9 mouse cellular contexts compared by ENCODE assay signal in the genomic region with DNA sequence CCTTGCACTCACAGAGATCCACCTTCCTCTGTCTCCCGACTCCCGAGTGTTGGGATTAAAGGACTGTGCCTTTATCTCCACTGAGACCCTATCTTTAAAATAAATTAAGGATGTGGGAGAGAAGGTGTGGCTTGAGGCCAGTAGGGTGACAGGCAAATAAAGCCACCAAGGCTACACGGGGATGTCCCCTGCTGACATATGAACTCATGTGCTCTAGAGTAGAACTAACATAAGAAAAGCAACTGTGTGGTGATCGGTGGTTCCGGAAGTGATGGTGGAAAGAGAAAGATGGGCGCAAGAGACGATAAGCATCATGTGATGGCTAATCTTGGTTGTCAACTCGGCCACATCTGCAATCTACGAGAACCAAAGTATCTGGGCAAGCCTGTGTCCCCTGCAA. TPM values are rescaled to one million over a fixed set of nuclear protein-coding genes. Genes with fewer than 3 reads are reported as not detected.
DNase-seq lines count a peak whose midpoint lies in the region; ATAC-seq and TF ChIP-seq lines count a peak whose summit lies in the region.
"Had no signal": no experiment of that assay in that cellular context is flagged by ENCODE, and none has a peak within 500 bp of the region (broad histone marks: within the 10 kb centered on the region; RNA-seq: fewer than 3 reads in every experiment).

No protein-coding gene starts in this region.

- DNase-seq in heart, postnatal 0 days (ENCODE audit: low spot score): no peak
- DNase-seq in heart, adult 18-20 months: no peak
- no peak for DNase-seq in hindbrain, postnatal 0 days (ENCODE audit: low spot score)
- DNase-seq in midbrain, postnatal 0 days (ENCODE audit: low spot score): no peak
- no peak for DNase-seq in cerebellum, adult 9-11 months
- DNase-seq in frontal cortex, adult 2 months (ENCODE audit: extremely low spot score in 1 of 2, low spot score in 1 of 2): no peak
- no peak for DNase-seq in thymus, postnatal 4 days

- H3K36me3 ChIP-seq in heart, postnatal 0 days (replicated peaks; ENCODE audit: control insufficient read depth, insufficient read depth, low read length): peaks cover 50% of the 10 kb centered on the region
- peaks cover 6% of the 10 kb centered on the region; the same call in 1 of the 2 replicates for H3K36me3 ChIP-seq in hindbrain, postnatal 0 days (ENCODE audit: insufficient read depth, low read length)
- peaks cover 5% of the 10 kb centered on the region; the same call in 1 of the 2 replicates for H3K36me3 ChIP-seq in midbrain, postnatal 0 days (ENCODE audit: insufficient read depth, low read length)

- TF ChIP-seq POLR2A in cortical plate, adult 2 months (IDR thresholded peaks at IDR 0.05; ENCODE audit: extremely low read depth, insufficient read depth, low read length): no peak

- H3K9ac ChIP-seq in heart, postnatal 0 days (replicated peaks; ENCODE audit: low read depth, low read length): no peak overlapping the region
- peak overlapping the region; percentile 54 for H3K9ac ChIP-seq in hindbrain, postnatal 0 days (replicated peaks; ENCODE audit: low read length)
- peak overlapping the region; percentile 59; the same call in 1 of the 2 replicates for H3K9ac ChIP-seq in midbrain, postnatal 0 days (replicated peaks; ENCODE audit: low read length, poor library complexity, severe bottlenecking)

- 61% methylated on average over 9 of the region's 9 CpGs for WGBS in heart, postnatal 0 days
- WGBS in hindbrain, postnatal 0 days: 69% methylated on average over 9 of the region's 9 CpGs
- WGBS in midbrain, postnatal 0 days: 70% methylated on average over 9 of the region's 9 CpGs

- H3K4me2 ChIP-seq in heart, postnatal 0 days (ENCODE audit: low read depth, low read length): peak overlapping the region; percentile 78; the same call in 1 of the 2 replicates
- peak overlapping the region; percentile 65 for H3K4me2 ChIP-seq in hindbrain, postnatal 0 days (ENCODE audit: low read depth, low read length)
- H3K4me2 ChIP-seq in midbrain, postnatal 0 days (ENCODE audit: low read depth, low read length, poor library complexity, severe bottlenecking): peak overlapping the region; percentile 65

- no peak for ATAC-seq in heart, postnatal 0 days (ENCODE audit: insufficient read depth, low read depth)
- ATAC-seq in hindbrain, postnatal 0 days: no peak
- ATAC-seq in midbrain, postnatal 0 days (ENCODE audit: low FRiP score): no peak

- no peak overlapping the region for H3K27ac ChIP-seq in heart, postnatal 0 days (ENCODE audit: low read depth)
- no peak overlapping the region for H3K27ac ChIP-seq in cortical plate, adult 2 months (ENCODE audit: insufficient read depth, low read length)
- peak overlapping the region; percentile 74; the same call in 1 of the 2 replicates for H3K27ac ChIP-seq in hindbrain, postnatal 0 days
- peak overlapping the region; percentile 47; the same call in 1 of the 2 replicates for H3K27ac ChIP-seq in midbrain, postnatal 0 days (ENCODE audit: low read depth, low read length)

- TF ChIP-seq EP300 in heart, postnatal 0 days (IDR thresholded peaks at IDR 0.05; ENCODE audit: low read depth): no peak

- TF ChIP-seq CTCF in heart, postnatal 0 days (IDR thresholded peaks at IDR 0.05; ENCODE audit: low read depth): no peak
- TF ChIP-seq CTCF in cortical plate, adult 2 months (IDR thresholded peaks at IDR 0.05; ENCODE audit: extremely low read depth, insufficient read depth, low read length): no peak
- no peak for TF ChIP-seq CTCF in hindbrain, postnatal 0 days (IDR thresholded peaks at IDR 0.05; ENCODE audit: low read depth)
- TF ChIP-seq CTCF in midbrain, postnatal 0 days (IDR thresholded peaks at IDR 0.05): no peak

- H3K9me3 ChIP-seq in heart, postnatal 0 days (replicated peaks; ENCODE audit: control insufficient read depth, low read length): no peaks in the 10 kb centered on the region
- H3K9me3 ChIP-seq in hindbrain, postnatal 0 days (ENCODE audit: low read length): no peaks in the 10 kb centered on the region
- H3K9me3 ChIP-seq in midbrain, postnatal 0 days (ENCODE audit: low read length): no peaks in the 10 kb centered on the region
- H3K9me3 ChIP-seq: G1E had no signal

- H3K27me3 ChIP-seq in heart, postnatal 0 days (ENCODE audit: control insufficient read depth, insufficient read depth, low read length): no peaks in the 10 kb centered on the region
- no peaks in the 10 kb centered on the region for H3K27me3 ChIP-seq in hindbrain, postnatal 0 days (ENCODE audit: insufficient read depth, low read length)
- H3K27me3 ChIP-seq in midbrain, postnatal 0 days (ENCODE audit: insufficient read depth, low read length): no peaks in the 10 kb centered on the region

- H3K4me3 ChIP-seq in heart, postnatal 0 days (ENCODE audit: low read depth, low read length): no peak overlapping the region
- H3K4me3 ChIP-seq in cortical plate, adult 2 months (ENCODE audit: insufficient read depth, low read length): peak overlapping the region; percentile 30; the same call in 1 of the 2 replicates
- peak overlapping the region; percentile 40; the same call in 1 of the 2 replicates for H3K4me3 ChIP-seq in hindbrain, postnatal 0 days (ENCODE audit: low read length)
- H3K4me3 ChIP-seq in midbrain, postnatal 0 days (ENCODE audit: low read depth, low read length): peak overlapping the region; percentile 42; the same call in 1 of the 2 replicates

- H3K4me1 ChIP-seq in heart, postnatal 0 days (ENCODE audit: control insufficient read depth, insufficient read depth): no peaks in the 10 kb centered on the region
- peaks cover 4% of the 10 kb centered on the region; the same call in 1 of the 2 replicates for H3K4me1 ChIP-seq in cortical plate, adult 2 months (ENCODE audit: control insufficient read depth, insufficient read depth, low read length)
- H3K4me1 ChIP-seq in hindbrain, postnatal 0 days (ENCODE audit: insufficient read depth, low read length): peaks cover 3% of the 10 kb centered on the region; the same call in 1 of the 2 replicates
- H3K4me1 ChIP-seq in midbrain, postnatal 0 days (ENCODE audit: insufficient read depth, low read length): no peaks in the 10 kb centered on the region

RNA-seq across cellular contexts. Expression of a gene that starts 21.4 kb away (rescaled TPM):
- 22.8 and 30.1 TPM in 2 replicates for total RNA-seq in heart, postnatal 0 days (2014; rRNA removed; ENCODE audit: low replicate concordance)
- polyA plus RNA-seq in heart, postnatal 0 days (2015; fragmentation: Nextera tagmentation; extraction: Ambion mirVana): 29.9 and 33.8 TPM in 2 replicates
- total RNA-seq in heart, adult 18-20 months (2021): 10 to 100 TPM; 25.0 to 29.5 TPM
- 22.8 and 23.8 TPM in 2 replicates for polyA plus RNA-seq in cortical plate, adult 2 months (2012; rRNA removed)
- total RNA-seq in hindbrain, postnatal 0 days (2014; rRNA removed): 15.2 and 17.9 TPM in 2 replicates
- polyA plus RNA-seq in hindbrain, postnatal 0 days (2015; fragmentation: Nextera tagmentation; extraction: Ambion mirVana): 23.9 and 24.8 TPM in 2 replicates
- total RNA-seq in midbrain, postnatal 0 days (2014; rRNA removed): 19.3 and 20.0 TPM in 2 replicates
- 19.2 and 21.5 TPM in 2 replicates for polyA plus RNA-seq in midbrain, postnatal 0 days (2015; fragmentation: Nextera tagmentation; extraction: Ambion mirVana)
- polyA plus RNA-seq in frontal cortex, adult 2 months (2012; rRNA removed): 18.4 and 23.9 TPM in 2 replicates

RNA-seq across cellular contexts. Expression of a gene that starts 29.3 kb away (rescaled TPM):
- total RNA-seq in heart, postnatal 0 days (2014; rRNA removed; ENCODE audit: low replicate concordance): 145 and 181 TPM in 2 replicates
- polyA plus RNA-seq in heart, postnatal 0 days (2015; fragmentation: Nextera tagmentation; extraction: Ambion mirVana): 85.7 and 89.6 TPM in 2 replicates
- total RNA-seq in heart, adult 18-20 months (2021): 10 to 100 TPM; 13.1 TPM
- polyA plus RNA-seq in cortical plate, adult 2 months (2012; rRNA removed): 8.9 and 9.1 TPM in 2 replicates
- 14.3 and 21.1 TPM in 2 replicates for total RNA-seq in hindbrain, postnatal 0 days (2014; rRNA removed)
- polyA plus RNA-seq in hindbrain, postnatal 0 days (2015; fragmentation: Nextera tagmentation; extraction: Ambion mirVana): 10.2 and 11.8 TPM in 2 replicates
- total RNA-seq in midbrain, postnatal 0 days (2014; rRNA removed): 13.7 and 15.6 TPM in 2 replicates
- polyA plus RNA-seq in midbrain, postnatal 0 days (2015; fragmentation: Nextera tagmentation; extraction: Ambion mirVana): 8.0 and 9.1 TPM in 2 replicates
- polyA plus RNA-seq in frontal cortex, adult 2 months (2012; rRNA removed): 9.5 and 9.8 TPM in 2 replicates

Comparison
In these comparisons a context has a peak if more than half of its experiments do, and no peak if none do; other contexts are left out.
1. H3K27ac ChIP-seq: peak in hindbrain, postnatal 0 days (single experiment) and midbrain, postnatal 0 days (single experiment); none in heart, postnatal 0 days (single experiment) and cortical plate, adult 2 months (single experiment).
2. Peak in every context shown above with its lines, with median percentiles within 50 percentile points of each other: H3K4me2 ChIP-seq.